Mouse (Mus musculus) forebrain, embryonic 11.5 days (tissue): ENCODE measurements around the gene Snai3. TPM values are rescaled to one million over a fixed set of nuclear protein-coding genes. Genes with fewer than 3 reads are reported as not detected.

Source experiments
- ATAC-seq: fragments of 200-750 bp; cut with Nextera tagmentation; replicated peaks from 2 replicates; pipeline ENCODE4 v1.8.0; 2017; ENCODE audit warnings: moderate TSS enrichment; ENCODE audit not compliant: low FRiP score
- DNase-seq: peaks from one replicate; pipeline ENCODE4 v3.0.0-alpha.2; 2017; ENCODE audit warnings: low spot score
- H3K27ac ChIP-seq: fragments of 300-500 bp; sonication (generic); 2 replicates; pipeline ENCODE4 v1.5.1; 2014; ENCODE audit warnings: low read depth, low read length
- H3K27me3 ChIP-seq: fragments of 300-500 bp; sonication (generic); 2 replicates; pipeline ENCODE4 v1.6.1; 2014; ENCODE audit warnings: mild to moderate bottlenecking, low read length, mixed read lengths; ENCODE audit not compliant: control insufficient read depth, insufficient read depth
- H3K36me3 ChIP-seq: fragments of 300-500 bp; sonication (generic); 2 replicates; pipeline ENCODE4 v1.6.1; 2014; ENCODE audit warnings: mild to moderate bottlenecking, low read length, moderate library complexity, mixed read lengths; ENCODE audit not compliant: control insufficient read depth, insufficient read depth
- H3K4me1 ChIP-seq: fragments of 300-500 bp; sonication (generic); replicated peaks from 2 replicates; pipeline ENCODE4 v1.6.1; 2014; ENCODE audit warnings: low read length, mixed read lengths; ENCODE audit not compliant: control insufficient read depth, insufficient read depth
- H3K4me2 ChIP-seq: fragments of 300-500 bp; sonication (generic); 2 replicates; pipeline ENCODE4 v1.6.1; 2014; ENCODE audit warnings: low read depth, mild to moderate bottlenecking, low read length, moderate library complexity, mixed read lengths; ENCODE audit not compliant: severe bottlenecking
- H3K4me3 ChIP-seq: fragments of 300-500 bp; sonication (generic); 2 replicates; pipeline ENCODE4 v1.5.1; 2014; ENCODE audit warnings: low read depth, low read length
- H3K9ac ChIP-seq: fragments of 300-500 bp; sonication (generic); 2 replicates; pipeline ENCODE4 v1.6.1; 2014; ENCODE audit warnings: low read length
- H3K9me3 ChIP-seq: fragments of 300-500 bp; sonication (generic); 2 replicates; pipeline ENCODE4 v1.6.1; 2016; ENCODE audit warnings: low read length, mixed read lengths; ENCODE audit not compliant: control insufficient read depth
- WGBS: fragments of 180-500 bp; shearing (Covaris S2); extraction: QIAGEN DNeasy Blood & Tissue Kit; methylation state at CpG from one replicate; pipeline ENCODE4 v1.1.7; 2014; 5-methylcytosine and 5-hydroxymethylcytosine counted together
- microRNA-seq: library from miRNA; unstranded; fragments of <30 nt; microRNA quantifications from one replicate; pipeline ENCODE4, GENCODE M21; 2016; ENCODE audit not compliant: insufficient number of aligned reads
- polyA plus RNA-seq: library from polyadenylated mRNA; unstranded; fragments of >200 nt; fragmentation: Nextera tagmentation; extraction: Ambion mirVana; gene quantifications from 2 replicates; pipeline ENCODE4 v1.2.1, GENCODE M21; 2014

Snai3 gene
- polyA plus RNA-seq, 1 experiment from 2014 or later: not detected

DNA sequence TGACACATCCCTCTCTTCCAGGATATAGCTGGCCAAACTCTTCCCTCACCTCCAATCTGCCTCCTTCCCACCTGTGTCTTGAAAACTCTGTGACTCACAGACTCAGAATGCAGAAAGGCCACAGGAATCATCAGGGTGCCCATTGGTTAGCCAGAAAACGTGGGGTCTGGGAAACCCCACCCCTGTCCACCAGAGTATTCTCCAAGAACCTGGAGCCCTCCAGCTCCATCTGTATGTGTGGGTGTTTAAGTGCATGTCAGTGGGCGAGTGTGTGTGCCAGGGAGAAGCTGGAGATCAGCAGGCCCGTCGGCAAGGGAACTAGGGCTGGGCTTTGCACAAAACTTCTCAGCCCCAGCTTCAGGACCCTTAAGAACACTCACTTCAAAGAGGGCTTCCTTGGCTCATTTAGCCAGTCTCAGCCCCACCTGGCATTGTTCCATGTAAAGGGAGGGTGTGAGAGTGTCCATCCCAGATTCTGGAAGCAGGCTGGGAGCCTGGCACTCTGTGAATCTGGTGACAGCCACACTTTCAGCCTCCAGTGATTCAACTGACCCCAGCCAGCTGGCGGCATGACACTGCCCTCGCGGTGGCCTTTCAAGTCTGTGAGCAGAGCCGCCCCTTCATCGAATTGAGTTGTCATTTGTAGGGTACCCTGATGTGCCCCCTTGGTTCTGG lies 40.5 kb downstream of the Snai3 start:
- no peak for ATAC-seq
- Histone ChIP-seq H3K27me3 (no peaks in the 10 kb centered on the region), H3K4me2 (no peak overlapping the region), H3K9ac (no peak overlapping the region), H3K36me3 (peaks cover 7% of the 10 kb centered on the region), H3K4me1 (no peaks in the 10 kb centered on the region), H3K4me3 (no peak overlapping the region), H3K27ac (no peak overlapping the region), H3K9me3 (no peaks in the 10 kb centered on the region)
- 78% methylated on average over 9 of the region's 9 CpGs for WGBS
- no peak for DNase-seq

- Histone ChIP-seq H3K4me3 (no peak overlapping the region), H3K36me3 (peaks cover 23% of the 10 kb centered on the region), H3K27ac (no peak overlapping the region), H3K9ac (no peak overlapping the region), H3K4me2 (no peak overlapping the region), H3K4me1 (no peaks in the 10 kb centered on the region), H3K9me3 (no peaks in the 10 kb centered on the region), H3K27me3 (no peaks in the 10 kb centered on the region)
- DNase-seq: no peak
- WGBS: 97% methylated on average over 6 of the region's 6 CpGs
- no peak for ATAC-seq
These were observed 45.0 kb downstream of the Snai3 start for GRCm38 (mm10) chr8:122415554-122415953.

DNA sequence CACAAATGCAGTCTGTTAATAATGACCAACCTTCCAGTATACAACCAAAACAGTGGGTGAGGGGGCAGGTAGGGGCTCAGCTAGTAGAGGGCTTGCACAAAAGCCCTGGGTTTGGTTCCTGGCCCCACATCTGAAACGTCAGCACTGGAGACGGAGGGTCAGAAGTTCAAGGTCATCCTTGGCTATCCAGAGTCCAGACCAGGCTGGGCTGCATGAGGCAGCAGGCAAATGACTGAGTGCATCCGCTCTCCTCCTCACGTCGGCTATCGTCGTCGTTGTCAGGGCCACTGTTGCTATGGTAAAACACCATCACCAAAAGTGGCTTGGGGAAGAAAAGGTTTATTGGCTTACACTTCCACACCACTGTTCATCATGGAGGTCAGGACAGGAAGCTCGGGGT lies 46.2 kb downstream of the Snai3 start:
- WGBS: 88% methylated on average over 9 of the region's 9 CpGs
- H3K4me1 ChIP-seq: no peaks in the 10 kb centered on the region
- H3K4me2 ChIP-seq: no peak overlapping the region
- DNase-seq (no peak), ATAC-seq (no peak)
- peaks cover 23% of the 10 kb centered on the region for H3K36me3 ChIP-seq
- H3K9me3 ChIP-seq: no peaks in the 10 kb centered on the region
- H3K27me3 ChIP-seq: no peaks in the 10 kb centered on the region
- no peak overlapping the region for H3K9ac ChIP-seq
- H3K4me3 ChIP-seq: no peak overlapping the region
- H3K27ac ChIP-seq: no peak overlapping the region

DNA sequence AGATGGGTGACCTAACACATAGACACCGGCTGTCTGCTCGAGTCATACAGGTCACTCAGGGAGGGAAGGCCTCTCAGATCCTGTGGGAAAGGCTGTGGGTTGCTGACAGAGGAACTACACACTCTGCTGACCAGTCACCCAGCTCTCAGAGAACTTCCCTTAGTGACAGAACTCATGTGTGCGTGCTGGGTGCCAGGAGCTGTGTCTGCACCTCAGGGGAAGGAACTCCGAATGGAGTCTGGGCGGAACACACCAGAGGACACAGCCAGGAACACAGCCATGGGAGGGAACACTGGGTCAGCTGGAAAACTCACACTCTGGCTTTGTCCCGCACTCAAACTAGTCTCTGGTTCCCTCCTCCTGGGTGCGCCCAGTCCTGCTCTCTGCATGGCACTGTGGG lies 52.9 kb downstream of the Snai3 start:
- H3K4me1 ChIP-seq: no peaks in the 10 kb centered on the region
- no peaks in the 10 kb centered on the region for H3K9me3 ChIP-seq
- H3K36me3 ChIP-seq: peaks cover 28% of the 10 kb centered on the region; the same call in 1 of the 2 replicates
- H3K27me3 ChIP-seq: no peaks in the 10 kb centered on the region
- DNase-seq (no peak), ATAC-seq (no peak)
- no peak overlapping the region for H3K27ac ChIP-seq
- H3K4me3 ChIP-seq: no peak overlapping the region
- no peak overlapping the region for H3K4me2 ChIP-seq
- H3K9ac ChIP-seq: no peak overlapping the region
- WGBS: 87% methylated on average over 7 of the region's 7 CpGs

DNA sequence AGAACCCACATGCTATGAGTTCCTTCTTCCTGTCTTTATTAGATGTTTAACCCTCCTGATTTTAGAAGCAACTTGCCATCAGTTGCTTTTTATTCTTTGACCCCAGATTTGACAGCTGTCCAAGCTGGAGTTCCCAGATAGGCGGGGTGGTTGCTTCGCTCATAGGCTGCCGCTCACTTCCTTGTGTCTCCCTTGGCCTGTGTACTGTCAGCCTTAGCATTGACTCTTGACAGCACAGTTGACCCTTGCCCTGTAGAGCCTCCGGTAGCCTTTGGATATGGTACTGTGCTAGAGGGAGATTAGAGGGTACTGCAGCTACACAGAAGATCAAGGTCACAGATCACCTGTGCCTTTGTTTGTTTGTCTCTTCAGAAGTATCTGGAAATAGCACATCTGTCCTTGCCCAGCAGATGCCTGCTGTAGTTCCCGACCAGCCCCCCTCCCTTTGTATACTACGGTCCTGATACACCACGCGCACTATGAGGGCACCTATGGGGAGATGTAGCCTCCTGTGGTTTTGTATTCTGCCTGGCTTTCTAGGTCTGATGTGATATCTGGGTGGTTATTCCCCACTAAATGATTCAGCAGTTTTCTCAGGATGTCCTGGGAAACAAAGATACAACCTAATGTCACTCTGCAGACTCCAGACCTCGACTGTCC lies 55.3 kb downstream of the Snai3 start:
- Histone ChIP-seq H3K4me2 (no peak overlapping the region), H3K9me3 (no peaks in the 10 kb centered on the region), H3K9ac (no peak overlapping the region), H3K4me3 (no peak overlapping the region), H3K36me3 (peaks cover 31% of the 10 kb centered on the region; the same call in 1 of the 2 replicates), H3K27ac (no peak overlapping the region), H3K27me3 (no peaks in the 10 kb centered on the region), H3K4me1 (no peaks in the 10 kb centered on the region)
- WGBS: 92% methylated on average over 9 of the region's 9 CpGs
- DNase-seq (no peak), ATAC-seq (no peak)

Small RNA genes within 50 kb of the gene (microRNA-seq; reads per million reads assigned to microRNA genes)
- not detected for gene Gm24366

Other genes with a start within 250 kb of the Snai3 start
- 1.4 and 2.1 TPM in 2 replicates for gene Zfpm1, start 178.6 kb downstream of the Snai3 start, polyA plus RNA-seq
- gene Trhr2, start 100.0 kb downstream of the Snai3 start, polyA plus RNA-seq: not detected in 2 replicates
- 54.8 and 57.4 TPM in 2 replicates for gene Zc3h18, start 84.1 kb downstream of the Snai3 start, polyA plus RNA-seq
- gene Il17c, start 38.7 kb downstream of the Snai3 start, polyA plus RNA-seq: not detected in 2 replicates
- gene Cyba, start 27.8 kb downstream of the Snai3 start, polyA plus RNA-seq: 52.3 and 58.2 TPM in 2 replicates
- 47.4 and 50.3 TPM in 2 replicates for gene Mvd, start 17.3 kb downstream of the Snai3 start, polyA plus RNA-seq
- gene Rnf166, start 15.3 kb upstream of the Snai3 start, polyA plus RNA-seq: 31.2 and 36.0 TPM in 2 replicates
- 75.7 and 84.5 TPM in 2 replicates for gene Ctu2, start 15.4 kb upstream of the Snai3 start, polyA plus RNA-seq
- gene Piezo1, start 90.6 kb upstream of the Snai3 start, polyA plus RNA-seq: 5.8 and 5.9 TPM in 2 replicates
- 57.9 and 59.6 TPM in 2 replicates for gene Cdt1, start 107.3 kb upstream of the Snai3 start, polyA plus RNA-seq
- 235 and 251 TPM in 2 replicates for gene Aprt, start 116.2 kb upstream of the Snai3 start, polyA plus RNA-seq
- gene Galns, start 150.7 kb upstream of the Snai3 start, polyA plus RNA-seq: 4.5 and 5.8 TPM in 2 replicates
- 39.3 and 49.9 TPM in 2 replicates for gene Trappc2l, start 150.9 kb upstream of the Snai3 start, polyA plus RNA-seq
- not detected in 2 replicates for gene Pabpn1l, start 162.0 kb upstream of the Snai3 start, polyA plus RNA-seq
- gene Cbfa2t3, start 238.4 kb upstream of the Snai3 start, polyA plus RNA-seq: 6.0 and 7.0 TPM in 2 replicates